Mouse (Mus musculus) cerebellum, adult 2 months (tissue): ENCODE results near the gene Mgrn1. TPM values are rescaled to one million over a fixed set of nuclear protein-coding genes. Genes with fewer than 3 reads are reported as not detected.

ENCODE experiments used
- DNase-seq, 2 experiments: peaks; one replicate each; pipeline ENCODE4 v3.0.0; 2021
- H3K27ac ChIP-seq: fragments of 200-500 bp; 2 replicates; pipeline ENCODE4 v1.5.1; 2012; ENCODE audit warnings: low read length, control low read depth, inconsistent platforms; ENCODE audit not compliant: insufficient read depth
- H3K27me3 ChIP-seq: fragments of 200-500 bp; 2 replicates; pipeline ENCODE4 v1.6.1; 2012; ENCODE audit warnings: inconsistent platforms, mild to moderate bottlenecking, low read length, moderate library complexity; ENCODE audit not compliant: control insufficient read depth, insufficient read depth
- H3K4me1 ChIP-seq: fragments of 200-500 bp; 2 replicates; pipeline ENCODE4 v1.6.1; 2011; ENCODE audit warnings: low read length; ENCODE audit not compliant: control insufficient read depth, insufficient read depth
- H3K4me3 ChIP-seq: fragments of 200-500 bp; replicated peaks from 2 replicates; pipeline ENCODE3; 2011; ENCODE audit warnings: mild to moderate bottlenecking, low read depth, low read length, control low read depth; ENCODE audit not compliant: insufficient read depth
- CTCF ChIP-seq: fragments of 200-500 bp; IDR thresholded peaks from 2 replicates; pipeline ENCODE4 v1.5.1; 2011; ENCODE audit warnings: low read depth, mild to moderate bottlenecking, control low read depth, low read length, moderate library complexity, borderline replicate concordance; ENCODE audit not compliant: insufficient read depth
- POLR2A ChIP-seq: fragments of 200-500 bp; IDR thresholded peaks from 2 replicates; pipeline ENCODE4 v1.6.1; 2011; ENCODE audit warnings: low read length, control low read depth, borderline replicate concordance; ENCODE audit not compliant: insufficient read depth
- WGBS: fragments of 180-500 bp; shearing (Covaris S2); methylation state at CpG from one replicate; pipeline ENCODE4 v1.1.7; 2018; 5-methylcytosine and 5-hydroxymethylcytosine counted together
- polyA plus RNA-seq: library from polyadenylated mRNA; depleted of rRNA; stranded (reverse); fragments of >200 nt; gene quantifications from 2 replicates; pipeline ENCODE4 v1.2.3, GENCODE M21; 2012

The Mgrn1 gene
- polyA plus RNA-seq, 1 experiment = 243 TPM

GRCm38 (mm10) chr16:4875198-4876032, 10.6 kb upstream of the Mgrn1 start:
- no peak overlapping the region for H3K27ac ChIP-seq
- H3K4me1 ChIP-seq = peaks cover 19% of the 10 kb centered on the region
- no peak for DNase-seq
- H3K4me3 ChIP-seq = no peak overlapping the region
- TF ChIP-seq CTCF (no peak), POLR2A (no peak)
- no peaks in the 10 kb centered on the region for H3K27me3 ChIP-seq
- 35% methylated on average over 23 of the region's 23 CpGs for WGBS

- 49% methylated on average over 8 of the region's 8 CpGs for WGBS
- peak; percentile 57 to 58 for DNase-seq
- no peak overlapping the region for H3K4me3 ChIP-seq
- peaks cover 19% of the 10 kb centered on the region for H3K4me1 ChIP-seq
- H3K27ac ChIP-seq = no peak overlapping the region
- no peak for TF ChIP-seq CTCF
- no peak for TF ChIP-seq POLR2A
- H3K27me3 ChIP-seq = no peaks in the 10 kb centered on the region
Observed at GRCm38 (mm10) chr16:4876033-4876680, 9.9 kb upstream of the Mgrn1 start.

GRCm38 (mm10) chr16:4877195-4877594, 8.9 kb upstream of the Mgrn1 start:
- Histone ChIP-seq H3K4me3 (no peak overlapping the region), H3K27me3 (no peaks in the 10 kb centered on the region), H3K27ac (no peak overlapping the region), H3K4me1 (peaks cover 22% of the 10 kb centered on the region)
- 69% methylated on average over 4 of the region's 4 CpGs for WGBS
- TF ChIP-seq POLR2A (no peak), CTCF (no peak)
- DNase-seq = no peak

GRCm38 (mm10) chr16:4877701-4878100, 8.3 kb upstream of the Mgrn1 start:
- 53% methylated on average over 3 of the region's 3 CpGs for WGBS
- DNase-seq = no peak
- TF ChIP-seq CTCF = no peak
- peak overlapping the region; percentile 89 for H3K4me3 ChIP-seq
- H3K27ac ChIP-seq = no peak overlapping the region
- H3K27me3 ChIP-seq = no peaks in the 10 kb centered on the region
- H3K4me1 ChIP-seq = peaks cover 22% of the 10 kb centered on the region

- TF ChIP-seq CTCF (no peak), POLR2A (no peak)
- Histone ChIP-seq H3K27me3 (no peaks in the 10 kb centered on the region), H3K27ac (no peak overlapping the region), H3K4me3 (peak overlapping the region; percentile 89), H3K4me1 (peaks cover 22% of the 10 kb centered on the region)
- no peak for DNase-seq
- WGBS = 6% methylated on average over 5 of the region's 5 CpGs
Observed at GRCm38 (mm10) chr16:4878192-4878885, 7.7 kb upstream of the Mgrn1 start.

GRCm38 (mm10) chr16:4879101-4879707, 6.8 kb upstream of the Mgrn1 start:
- no peak for TF ChIP-seq POLR2A
- no peak for TF ChIP-seq CTCF
- peak overlapping the region; percentile 99 for H3K27ac ChIP-seq
- peak in 1 of 2 experiments; percentile 55 for DNase-seq
- under 1% methylated on average over 54 of the region's 54 CpGs for WGBS
- H3K4me1 ChIP-seq = peaks cover 22% of the 10 kb centered on the region
- H3K4me3 ChIP-seq = peak overlapping the region; percentile 89
- no peaks in the 10 kb centered on the region for H3K27me3 ChIP-seq

- Histone ChIP-seq H3K4me3 (peak overlapping the region; percentile 89), H3K27me3 (no peaks in the 10 kb centered on the region), H3K4me1 (peaks cover 22% of the 10 kb centered on the region), H3K27ac (peak overlapping the region; percentile 99)
- 1% methylated on average over 40 of the region's 40 CpGs for WGBS
- TF ChIP-seq CTCF = no peak
- peak; percentile 90 for TF ChIP-seq POLR2A
- peak; percentile 92 for DNase-seq
Observed at GRCm38 (mm10) chr16:4879708-4880124, 6.3 kb upstream of the Mgrn1 start.
